ENCODE assay signal across 20 mouse cellular contexts in genomic region chr14:119834008-119834700, GRCm38 (mm10).
DNase-seq lines count a peak whose midpoint lies in the region; ATAC-seq lines count a peak whose summit lies in the region.
"Had no signal": no experiment of that assay in that cellular context is flagged by ENCODE, and none has a peak within 500 bp of the region (broad histone marks: within the 10 kb centered on the region; RNA-seq: fewer than 3 reads in every experiment).

No protein-coding gene starts in this region.

- peak; percentile 35 for DNase-seq in embryo, embryonic 10.5 days (ENCODE audit: low spot score)
- DNase-seq in embryo, embryonic 9.5 days (ENCODE audit: extremely low spot score), result no peak
- peak; percentile 43 for DNase-seq in heart, postnatal 4 days
- DNase-seq in heart, embryonic 10.5 days (ENCODE audit: low spot score), result no peak
- DNase-seq in midbrain, embryonic 11.5 days (ENCODE audit: low spot score, missing footprints), result no peak
- DNase-seq in lung, postnatal 4 days, result peak; percentile 46 to 78
- DNase-seq in kidney, postnatal 10 days, result no peak
- DNase-seq: adrenal gland, postnatal 25 days; cerebellum, adult 9-11 months; kidney, adult 2 months; left cerebral cortex, postnatal 4 days; right cerebral cortex, adult 18-20 months; right cerebral cortex, postnatal 4 days; thymus, postnatal 36 days had no signal

- H3K4me2 ChIP-seq in midbrain, embryonic 11.5 days, result no peak overlapping the region
- no peak overlapping the region for H3K4me2 ChIP-seq in midbrain, embryonic 16.5 days (ENCODE audit: low read length)
- H3K4me2 ChIP-seq: limb, embryonic 15.5 days; midbrain, embryonic 12.5 days; stomach, embryonic 15.5 days had no signal

- no peak overlapping the region for H3K9ac ChIP-seq in midbrain, embryonic 11.5 days (ENCODE audit: low read length)
- no peak overlapping the region for H3K9ac ChIP-seq in midbrain, embryonic 16.5 days (ENCODE audit: low read depth, low read length)
- H3K9ac ChIP-seq: limb, embryonic 15.5 days; liver, embryonic 14.5 days; midbrain, embryonic 12.5 days; stomach, embryonic 15.5 days had no signal

- H3K4me1 ChIP-seq in heart, embryonic 10.5 days, result peaks cover 12% of the 10 kb centered on the region
- peaks cover 7% of the 10 kb centered on the region for H3K4me1 ChIP-seq in midbrain, embryonic 11.5 days (ENCODE audit: control insufficient read depth, insufficient read depth, low read length)
- H3K4me1 ChIP-seq in midbrain, embryonic 16.5 days (ENCODE audit: control insufficient read depth, insufficient read depth, low read length), result peaks cover 31% of the 10 kb centered on the region

- peak; percentile 63; the same call in 1 of the 2 replicates for ATAC-seq in midbrain, embryonic 11.5 days (ENCODE audit: low FRiP score)
- ATAC-seq in midbrain, embryonic 16.5 days, result no peak

- WGBS in heart, embryonic 10.5 days, result 62% methylated on average over 8 of the region's 8 CpGs
- WGBS in midbrain, embryonic 11.5 days, result 37% methylated on average over 8 of the region's 8 CpGs
- 25% methylated on average over 8 of the region's 8 CpGs for WGBS in midbrain, embryonic 16.5 days

- no peaks in the 10 kb centered on the region for H3K27me3 ChIP-seq in heart, embryonic 10.5 days (ENCODE audit: insufficient read depth, poor library complexity, severe bottlenecking)
- H3K27me3 ChIP-seq in midbrain, embryonic 11.5 days (ENCODE audit: control insufficient read depth, insufficient read depth, low read length), result no peaks in the 10 kb centered on the region
- no peaks in the 10 kb centered on the region for H3K27me3 ChIP-seq in midbrain, embryonic 16.5 days (ENCODE audit: control insufficient read depth, insufficient read depth, low read depth, low read length)
- H3K27me3 ChIP-seq: limb, embryonic 15.5 days; midbrain, embryonic 12.5 days; stomach, embryonic 15.5 days had no signal

- no peak overlapping the region for H3K27ac ChIP-seq in heart, embryonic 10.5 days
- H3K27ac ChIP-seq in midbrain, embryonic 11.5 days (ENCODE audit: low read depth, low read length), result no peak overlapping the region
- H3K27ac ChIP-seq in midbrain, embryonic 16.5 days (ENCODE audit: low read length), result no peak overlapping the region
- H3K27ac ChIP-seq: kidney, postnatal 0 days; limb, embryonic 15.5 days; liver, embryonic 14.5 days; stomach, embryonic 15.5 days had no signal

- no peaks in the 10 kb centered on the region for H3K9me3 ChIP-seq in heart, embryonic 10.5 days
- no peaks in the 10 kb centered on the region for H3K9me3 ChIP-seq in midbrain, embryonic 11.5 days (ENCODE audit: control insufficient read depth, low read length)
- H3K9me3 ChIP-seq in midbrain, embryonic 16.5 days (replicated peaks; ENCODE audit: control insufficient read depth, low read length, poor library complexity, severe bottlenecking), result no peaks in the 10 kb centered on the region
- H3K9me3 ChIP-seq: limb, embryonic 15.5 days; midbrain, embryonic 12.5 days; stomach, embryonic 15.5 days had no signal

- no peak overlapping the region for H3K4me3 ChIP-seq in heart, embryonic 10.5 days
- no peak overlapping the region for H3K4me3 ChIP-seq in midbrain, embryonic 11.5 days (ENCODE audit: low read depth, low read length)
- H3K4me3 ChIP-seq in midbrain, embryonic 16.5 days (ENCODE audit: low read depth, low read length), result no peak overlapping the region
- H3K4me3 ChIP-seq: limb, embryonic 15.5 days; midbrain, embryonic 12.5 days; stomach, embryonic 15.5 days had no signal

- H3K36me3 ChIP-seq in heart, embryonic 10.5 days, result no peaks in the 10 kb centered on the region
- no peaks in the 10 kb centered on the region for H3K36me3 ChIP-seq in midbrain, embryonic 11.5 days (ENCODE audit: control insufficient read depth, insufficient read depth, low read length)
- no peaks in the 10 kb centered on the region for H3K36me3 ChIP-seq in midbrain, embryonic 16.5 days (ENCODE audit: control insufficient read depth, insufficient read depth, low read length)
- H3K36me3 ChIP-seq: limb, embryonic 15.5 days; midbrain, embryonic 12.5 days; stomach, embryonic 15.5 days had no signal

Comparison
In these comparisons a context has a peak if more than half of its experiments do, and no peak if none do; other contexts are left out.
1. DNase-seq: peak in embryo, embryonic 10.5 days (single experiment), heart, postnatal 4 days (single experiment) and lung, postnatal 4 days (2 of 2); none in embryo, embryonic 9.5 days (single experiment), heart, embryonic 10.5 days (single experiment), midbrain, embryonic 11.5 days (single experiment) and kidney, postnatal 10 days (single experiment).